Mouse (Mus musculus) inflammation-experienced regulatory T-cells (primary cell): ENCODE results near the gene Serbp1. TPM values are rescaled to one million over a fixed set of nuclear protein-coding genes. Genes with fewer than 3 reads are reported as not detected.

ENCODE experiments used
- polyA plus RNA-seq, 2 experiments: library from polyadenylated mRNA; unstranded; fragments of 100-300 nt; shearing (Covaris generic); gene quantifications; one replicate each; pipeline ENCODE4 v1.2.1; 2017

Serbp1 gene
- 100 to 1,000 TPM; 452 to 528 TPM for polyA plus RNA-seq

DNA sequence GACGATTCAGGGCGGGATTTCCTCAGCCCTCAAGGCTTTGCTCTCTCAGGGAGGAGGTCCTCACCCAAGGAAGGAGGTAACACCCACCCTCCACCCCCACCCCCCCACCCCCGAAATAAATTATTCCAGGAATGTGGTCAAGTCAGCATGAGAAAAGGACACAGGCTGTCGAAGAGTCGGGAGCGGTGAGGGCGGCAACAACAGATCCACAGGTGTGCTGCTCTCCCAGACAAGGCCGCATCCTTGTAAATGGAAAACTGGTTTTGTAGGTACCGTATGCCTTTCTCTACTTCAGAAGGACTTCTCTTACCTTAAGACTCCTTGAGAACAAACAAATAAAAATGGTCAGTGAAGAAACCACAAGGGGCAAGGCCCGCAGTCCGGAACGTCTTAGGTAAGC, at the start of gene Serbp1:
Serbp1 (plus strand) TSS at position 200 of the 400 bp plus-strand sequence.

Other genes with a start within 250 kb of the Serbp1 start
- gene Gadd45a, start 200.7 kb upstream of the Serbp1 start, polyA plus RNA-seq, result 10 to 100 TPM; 20.4 to 25.3 TPM
- 1 to 10 TPM in 1 of 2 experiments, not detected in 1; 1.0 TPM for gene Il12rb2, start 138.0 kb downstream of the Serbp1 start, polyA plus RNA-seq